Comparison of ENCODE assay signal across 7 mouse cellular contexts in genomic region chr4:151128641-151129541, GRCm38 (mm10). TPM values are rescaled to one million over a fixed set of nuclear protein-coding genes. Genes with fewer than 3 reads are reported as not detected.
DNase-seq lines count a peak whose midpoint lies in the region; ATAC-seq and TF ChIP-seq lines count a peak whose summit lies in the region.

No protein-coding gene starts in this region.

- peak overlapping the region; percentile 47 for H3K4me3 ChIP-seq in kidney, postnatal 0 days (replicated peaks; ENCODE audit: low read depth, low read length)
- H3K4me3 ChIP-seq in neural tube, embryonic 15.5 days (replicated peaks), result peak overlapping the region; percentile 48

- peak overlapping the region; percentile 67 for H3K9ac ChIP-seq in kidney, postnatal 0 days (ENCODE audit: low read depth, low read length)
- H3K9ac ChIP-seq in neural tube, embryonic 15.5 days (replicated peaks), result peak overlapping the region; percentile 70

- DNase-seq in brain, adult 2 months (ENCODE audit: low read depth, low spot score), result peak; percentile 97
- peak; percentile 88 to 91 for DNase-seq in cerebellum, postnatal 36 days
- DNase-seq in frontal cortex, postnatal 36 days (ENCODE audit: low spot score in 2 of 2), result peak; percentile 82 to 88
- DNase-seq in kidney, postnatal 0 days (ENCODE audit: low spot score), result peak; percentile 88
- peak; percentile 46 for DNase-seq in liver
- DNase-seq in T-cell, adult 2 months (ENCODE audit: low spot score), result no peak

- peak overlapping the region; percentile 92 for H3K4me2 ChIP-seq in kidney, postnatal 0 days (ENCODE audit: low read length)
- H3K4me2 ChIP-seq in neural tube, embryonic 15.5 days, result peak overlapping the region; percentile 71

- H3K27ac ChIP-seq in kidney, postnatal 0 days, result peak overlapping the region; percentile 77
- H3K27ac ChIP-seq in neural tube, embryonic 15.5 days (replicated peaks), result peak overlapping the region; percentile 99

- H3K27me3 ChIP-seq in kidney, postnatal 0 days (ENCODE audit: insufficient read depth, low read length), result no peaks in the 10 kb centered on the region
- no peaks in the 10 kb centered on the region for H3K27me3 ChIP-seq in neural tube, embryonic 15.5 days (replicated peaks)

- peaks cover 7% of the 10 kb centered on the region for H3K4me1 ChIP-seq in kidney, postnatal 0 days (replicated peaks; ENCODE audit: insufficient read depth, low read length)
- H3K4me1 ChIP-seq in neural tube, embryonic 15.5 days, result peaks cover 55% of the 10 kb centered on the region

- H3K36me3 ChIP-seq in kidney, postnatal 0 days (ENCODE audit: insufficient read depth, low read length), result no peaks in the 10 kb centered on the region
- no peaks in the 10 kb centered on the region for H3K36me3 ChIP-seq in neural tube, embryonic 15.5 days

- peak; percentile 45 for TF ChIP-seq CTCF in kidney, postnatal 0 days (IDR thresholded peaks at IDR 0.05; ENCODE audit: low read depth)

- peak; percentile 50 for ATAC-seq in kidney, postnatal 0 days (replicated peaks; ENCODE audit: low FRiP score, low read depth)
- peak; percentile 89 for ATAC-seq in neural tube, embryonic 15.5 days (ENCODE audit: low FRiP score)

- under 1% methylated on average over 69 of the region's 69 CpGs for WGBS in kidney, postnatal 0 days
- under 1% methylated on average over 69 of the region's 69 CpGs for WGBS in neural tube, embryonic 15.5 days

- no peaks in the 10 kb centered on the region for H3K9me3 ChIP-seq in kidney, postnatal 0 days (replicated peaks; ENCODE audit: low read length)
- H3K9me3 ChIP-seq in neural tube, embryonic 15.5 days (replicated peaks), result no peaks in the 10 kb centered on the region

RNA-seq across cellular contexts. Expression of gene Gm13090, which starts 39.5 kb away (rescaled TPM):
- 0.32 TPM in 1 of 2 replicates, not detected in the other for polyA plus RNA-seq in kidney, postnatal 0 days (2015; fragmentation: Nextera tagmentation; extraction: Ambion mirVana)
- polyA plus RNA-seq in neural tube, embryonic 15.5 days (2015; fragmentation: Nextera tagmentation; extraction: Ambion mirVana), result 0.34 TPM in 1 of 2 replicates, not detected in the other
